Mouse (Mus musculus) T-helper 17 cell (primary cell): Measurements from ENCODE around the gene Lyl1.

Experiments used
- in situ Hi-C, 2 experiments: fragments of 300-600 bp; cut with MboI, MseI; formaldehyde crosslinking; loops; 1 replicate in 1 of 2; 2 replicates in 1 of 2; pipeline ENCODE4 v1.15.1; 2025; ENCODE audit warnings: high pct_unique_total_duplicates in 2 of 2

Gene Lyl1

GRCm38 (mm10) chr8:84718476-84718875 lies 17.2 kb downstream of the Lyl1 start:
- in situ Hi-C loops: loop anchor here in 1 of 2 experiments (10.0 kb wide), 1 partner anchor 86 kb away; the partner anchor contains the start of gene Nfix

GRCm38 (mm10) chr8:84718959-84719690 lies 17.9 kb downstream of the Lyl1 start:
- in situ Hi-C loops: loop anchor here in 1 of 2 experiments (10.0 kb wide), 1 partner anchor 86 kb away; the partner anchor contains the start of gene Nfix

GRCm38 (mm10) chr8:84722530-84722849 lies 21.2 kb downstream of the Lyl1 start:
- in situ Hi-C loops: no loop called here

DNA sequence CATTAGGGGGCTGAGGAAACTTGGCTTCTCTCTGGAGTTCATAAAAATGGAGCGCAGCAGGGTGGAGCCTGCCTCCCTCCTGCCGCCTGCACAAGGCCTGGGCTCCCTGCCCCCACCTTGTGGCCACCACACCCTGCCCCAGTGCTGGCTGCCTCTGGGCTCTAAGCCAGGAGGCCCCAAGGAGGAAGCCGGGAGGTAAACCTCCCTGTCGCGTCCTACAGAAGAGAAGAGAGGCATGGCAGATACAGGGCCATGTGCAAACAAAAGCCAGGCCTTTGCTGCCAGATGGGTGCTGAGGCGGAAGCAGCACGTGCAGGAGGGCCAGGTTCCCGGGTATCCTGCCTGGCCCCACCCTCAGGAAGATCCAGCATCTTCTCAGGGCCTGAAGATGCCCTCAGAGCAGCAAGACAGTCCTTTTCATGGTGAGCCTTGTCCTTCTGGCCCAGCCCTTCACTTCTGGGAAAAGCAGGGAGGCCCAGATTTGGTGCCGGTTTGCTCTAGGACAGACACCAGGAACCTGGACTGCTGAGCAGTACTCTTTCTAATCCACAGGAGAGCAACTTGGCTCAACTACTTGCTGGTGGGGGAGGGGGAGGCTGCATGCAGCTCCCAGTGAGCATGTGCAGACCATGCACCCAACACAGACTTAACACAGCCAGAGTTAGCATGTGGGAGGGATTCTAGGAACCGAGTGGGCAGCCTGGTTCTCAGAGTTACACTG lies 21.8 kb downstream of the Lyl1 start, which contains the start of gene G430095P16Rik:
Gene G430095P16Rik (plus strand): TSS at position 158 of the 721 bp plus-strand sequence.
- in situ Hi-C loops: no loop called here

DNA sequence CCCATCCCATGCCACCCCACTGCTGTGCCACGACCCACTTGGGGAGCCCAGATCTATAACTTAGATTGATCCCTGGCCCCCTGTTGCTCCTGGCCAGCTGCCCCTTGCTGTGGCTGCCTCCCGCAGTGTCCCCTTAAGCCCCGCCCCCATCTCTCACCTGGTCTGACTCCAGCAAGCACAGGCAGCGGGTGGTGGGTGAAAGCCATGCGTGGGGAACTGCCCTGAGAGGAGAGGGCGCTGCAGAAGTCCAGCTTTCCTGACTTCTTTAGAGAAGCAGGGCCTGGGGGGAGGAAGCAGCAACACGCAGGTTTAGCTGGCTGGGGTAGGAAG lies 22.3 kb downstream of the Lyl1 start:
- in situ Hi-C loops: no loop called here

DNA sequence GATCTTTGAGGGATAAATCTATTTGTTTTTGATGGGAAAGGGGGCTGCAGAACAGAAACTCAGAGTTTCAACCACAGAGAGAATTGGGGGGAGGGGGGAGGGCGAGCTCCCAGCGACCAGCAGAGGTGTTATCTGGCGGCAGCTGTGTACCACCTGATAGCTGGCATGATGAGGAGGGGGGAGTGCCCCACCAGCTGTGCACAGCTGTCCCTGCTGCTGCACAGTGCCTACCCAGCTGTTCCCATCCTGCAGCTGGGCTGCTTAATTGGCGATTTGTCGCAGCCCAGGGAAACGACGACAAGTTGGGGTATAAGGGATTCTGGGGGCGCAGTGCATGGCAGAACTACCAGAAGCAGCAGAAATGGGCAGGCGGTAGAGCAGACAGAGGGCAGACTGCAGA lies 23.4 kb downstream of the Lyl1 start:
- in situ Hi-C loops: no loop called here

GRCm38 (mm10) chr8:84725246-84725940 lies 24.1 kb downstream of the Lyl1 start:
- in situ Hi-C loops: no loop called here

- in situ Hi-C loops: no loop called here
Measured at GRCm38 (mm10) chr8:84725941-84726259, 24.6 kb downstream of the Lyl1 start.

- in situ Hi-C loops: no loop called here
Measured at GRCm38 (mm10) chr8:84728474-84728873, 27.2 kb downstream of the Lyl1 start.

- in situ Hi-C loops: no loop called here
Measured at GRCm38 (mm10) chr8:84729921-84730362, 28.7 kb downstream of the Lyl1 start.

GRCm38 (mm10) chr8:84730541-84731370 lies 29.5 kb downstream of the Lyl1 start:
- in situ Hi-C loops: no loop called here

DNA sequence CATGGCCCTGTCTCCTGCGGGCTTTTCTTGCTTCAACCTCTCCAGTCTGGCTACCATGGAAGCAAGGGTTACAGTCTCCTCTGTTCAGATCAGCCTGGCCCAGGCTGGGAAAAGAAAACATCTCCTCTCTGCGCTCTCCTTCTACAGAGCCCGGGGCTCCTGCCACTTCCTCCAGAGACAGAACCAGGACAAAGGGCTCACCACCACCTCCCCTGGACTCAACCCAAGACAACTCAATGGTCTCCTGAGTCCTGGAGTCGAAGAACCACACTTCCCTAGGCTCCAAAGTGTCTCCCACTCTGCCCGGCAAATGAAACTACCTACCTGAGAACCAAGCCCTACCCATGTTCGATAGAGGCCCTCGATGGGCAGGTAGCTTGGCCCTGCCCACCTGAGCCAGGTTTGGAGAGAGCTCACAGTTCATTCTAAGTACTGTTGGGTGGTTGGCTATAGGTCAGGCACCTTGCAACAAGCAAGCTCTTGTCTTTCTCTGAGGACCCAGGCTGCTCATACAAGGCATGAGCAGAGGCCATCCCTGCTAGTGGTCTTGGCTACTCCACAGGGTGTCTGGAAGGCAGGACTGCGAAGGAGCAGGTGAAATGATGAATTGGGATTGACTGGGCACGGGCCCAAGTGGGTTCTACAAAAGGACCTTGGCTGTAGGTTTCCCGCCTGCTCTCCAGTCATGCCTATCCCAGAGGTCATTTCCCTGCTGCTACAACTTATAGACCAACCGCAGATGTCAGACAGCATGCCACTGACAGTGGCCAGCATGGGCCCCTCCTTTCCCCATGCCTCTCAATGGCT lies 30.3 kb downstream of the Lyl1 start:
- in situ Hi-C loops: no loop called here

- in situ Hi-C loops: no loop called here
Measured at GRCm38 (mm10) chr8:84732545-84732944, 31.3 kb downstream of the Lyl1 start.

GRCm38 (mm10) chr8:84732996-84733395 lies 31.7 kb downstream of the Lyl1 start:
- in situ Hi-C loops: no loop called here

GRCm38 (mm10) chr8:84733959-84734358 lies 32.7 kb downstream of the Lyl1 start:
- in situ Hi-C loops: no loop called here

DNA sequence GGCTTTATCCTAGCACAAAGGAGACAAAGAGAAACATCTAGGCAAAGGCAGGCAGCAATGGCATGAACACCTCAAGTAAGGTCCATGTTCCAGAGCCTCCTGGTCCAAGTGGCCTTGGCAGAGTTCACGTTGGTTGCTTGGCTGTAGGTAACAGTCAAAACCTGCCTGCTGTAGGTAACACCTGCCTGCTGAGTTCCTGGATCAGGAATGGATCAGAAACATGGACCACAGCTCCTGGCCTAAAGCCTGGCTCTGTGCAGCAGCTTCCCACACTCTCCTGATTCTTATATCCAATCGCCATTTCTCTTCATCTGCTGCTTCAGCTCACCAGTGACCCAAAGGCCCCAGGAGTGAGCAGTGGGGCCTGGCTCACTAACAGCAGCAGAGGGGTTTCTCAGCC lies 33.4 kb downstream of the Lyl1 start:
- in situ Hi-C loops: no loop called here

DNA sequence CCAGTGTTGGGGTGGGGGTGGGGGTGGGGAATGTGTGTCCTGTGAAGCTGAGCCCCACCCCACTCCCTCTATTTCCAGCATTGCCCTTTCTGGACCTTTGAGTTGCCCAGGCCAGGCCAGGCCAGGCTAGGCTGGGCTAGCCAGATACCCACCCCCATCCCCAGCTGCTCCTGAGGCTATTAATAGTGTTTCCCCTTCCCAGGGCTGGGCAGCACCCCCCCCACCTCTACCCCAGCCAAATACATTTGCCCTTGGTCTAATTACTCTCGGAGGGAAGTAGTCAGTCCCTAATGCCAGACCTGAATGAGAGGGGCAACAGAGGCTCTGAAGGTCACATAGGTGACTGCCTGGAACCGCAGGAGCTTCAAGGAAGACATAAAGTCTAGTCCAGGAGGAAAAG lies 34.3 kb downstream of the Lyl1 start:
- in situ Hi-C loops: no loop called here

DNA sequence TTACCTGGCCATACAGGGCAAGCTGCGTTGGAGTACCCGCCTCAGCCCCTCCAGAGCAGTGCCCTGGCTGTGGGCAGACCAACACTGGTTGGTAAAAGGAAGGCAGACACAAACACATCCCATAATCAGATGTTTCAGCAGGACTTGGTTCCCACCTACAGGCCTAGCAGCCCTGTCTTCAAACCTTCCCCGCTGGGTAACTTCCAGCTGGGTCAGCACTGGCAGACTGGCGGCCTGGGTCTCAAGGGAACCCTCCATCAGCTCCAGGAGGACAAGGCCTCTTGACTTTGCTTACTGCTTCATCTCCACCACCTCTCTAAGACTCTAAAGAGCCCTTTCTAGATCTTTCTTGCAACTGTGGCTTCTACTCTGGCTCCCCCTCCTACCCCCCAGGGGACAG lies 35.3 kb downstream of the Lyl1 start:
- in situ Hi-C loops: no loop called here

DNA sequence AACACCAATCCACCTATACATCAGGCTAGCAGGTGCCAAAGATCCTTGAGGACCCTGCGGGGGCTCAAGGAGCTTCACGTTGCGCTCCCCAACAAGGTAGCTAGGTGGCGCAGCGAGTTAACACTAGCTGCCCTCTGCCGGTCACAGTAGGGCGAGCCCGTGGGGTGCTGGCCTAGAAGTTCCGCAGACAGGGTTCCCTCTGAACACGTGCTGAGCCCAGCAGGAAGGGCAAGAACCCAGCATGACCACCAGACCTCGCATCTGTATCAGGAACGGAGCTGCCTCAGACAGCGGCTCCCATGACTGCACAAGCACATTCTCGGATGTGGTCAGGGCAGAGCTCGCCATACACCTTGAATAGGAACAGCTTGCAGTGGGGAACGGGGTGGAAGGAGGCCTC lies 36.4 kb downstream of the Lyl1 start:
- in situ Hi-C loops: no loop called here

GRCm38 (mm10) chr8:84738266-84738665 lies 37.0 kb downstream of the Lyl1 start:
- in situ Hi-C loops: no loop called here
